Mouse (Mus musculus): ENCODE results near the gene Olfr26. TPM values are rescaled to one million over a fixed set of nuclear protein-coding genes. Genes with fewer than 3 reads are reported as not detected.

Olfr26 gene
- polyA plus RNA-seq, 1 experiment from 2014 or later: not detected

Other genes with a start within 250 kb of the Olfr26 start
- not detected in 2 replicates for gene Olfr914, start 250.0 kb upstream of the Olfr26 start, polyA plus RNA-seq (2014; fragmentation: Nextera tagmentation; extraction: Ambion mirVana)
- gene Olfr916, start 195.2 kb upstream of the Olfr26 start, polyA plus RNA-seq (2014; fragmentation: Nextera tagmentation; extraction: Ambion mirVana): not detected in 2 replicates
- gene Olfr917, start 189.2 kb upstream of the Olfr26 start, polyA plus RNA-seq (2014; fragmentation: Nextera tagmentation; extraction: Ambion mirVana): not detected in 2 replicates
- not detected in 2 replicates for gene Olfr918, start 180.5 kb upstream of the Olfr26 start, polyA plus RNA-seq (2014; fragmentation: Nextera tagmentation; extraction: Ambion mirVana)
- not detected in 2 replicates for gene Olfr919, start 151.4 kb upstream of the Olfr26 start, polyA plus RNA-seq (2014; fragmentation: Nextera tagmentation; extraction: Ambion mirVana)
- gene Vwa5a, start 136.8 kb upstream of the Olfr26 start, polyA plus RNA-seq (2014; fragmentation: Nextera tagmentation; extraction: Ambion mirVana): 13.9 and 19.1 TPM in 2 replicates
- gene Olfr920, start 102.8 kb upstream of the Olfr26 start, polyA plus RNA-seq (2014; fragmentation: Nextera tagmentation; extraction: Ambion mirVana): 0.05 TPM in 2 replicates
- not detected in 2 replicates for gene Olfr921, start 82.0 kb upstream of the Olfr26 start, polyA plus RNA-seq (2014; fragmentation: Nextera tagmentation; extraction: Ambion mirVana)
- gene Olfr922, start 40.4 kb upstream of the Olfr26 start, polyA plus RNA-seq (2014; fragmentation: Nextera tagmentation; extraction: Ambion mirVana): not detected in 2 replicates
- not detected in 2 replicates for gene Olfr923, start 28.5 kb upstream of the Olfr26 start, polyA plus RNA-seq (2014; fragmentation: Nextera tagmentation; extraction: Ambion mirVana)
- not detected in 2 replicates for gene Olfr924, start 10.6 kb upstream of the Olfr26 start, polyA plus RNA-seq (2014; fragmentation: Nextera tagmentation; extraction: Ambion mirVana)
- gene Olfr926, start 22.1 kb downstream of the Olfr26 start, polyA plus RNA-seq (2014; fragmentation: Nextera tagmentation; extraction: Ambion mirVana): not detected in 2 replicates
- gene Olfr930, start 74.7 kb downstream of the Olfr26 start, polyA plus RNA-seq (2014; fragmentation: Nextera tagmentation; extraction: Ambion mirVana): not detected in 2 replicates
- not detected in 2 replicates for gene Olfr933, start 117.3 kb downstream of the Olfr26 start, polyA plus RNA-seq (2014; fragmentation: Nextera tagmentation; extraction: Ambion mirVana)
- gene Olfr934, start 133.3 kb downstream of the Olfr26 start, polyA plus RNA-seq (2014; fragmentation: Nextera tagmentation; extraction: Ambion mirVana): not detected in 2 replicates
- not detected in 2 replicates for gene Olfr935, start 144.6 kb downstream of the Olfr26 start, polyA plus RNA-seq (2014; fragmentation: Nextera tagmentation; extraction: Ambion mirVana)
- gene Olfr146, start 168.3 kb downstream of the Olfr26 start, polyA plus RNA-seq (2014; fragmentation: Nextera tagmentation; extraction: Ambion mirVana): not detected in 2 replicates
- gene Olfr937, start 209.9 kb downstream of the Olfr26 start, polyA plus RNA-seq (2014; fragmentation: Nextera tagmentation; extraction: Ambion mirVana): not detected in 2 replicates
- gene Olfr938, start 223.8 kb downstream of the Olfr26 start, polyA plus RNA-seq (2014; fragmentation: Nextera tagmentation; extraction: Ambion mirVana): not detected in 2 replicates